Mouse (Mus musculus) heart, embryonic 14.5 days (tissue): Measurements from ENCODE around the gene Wdr54. TPM values are rescaled to one million over a fixed set of nuclear protein-coding genes. Genes with fewer than 3 reads are reported as not detected.

Experiments
- ATAC-seq: fragments of 200-750 bp; cut with Nextera tagmentation; 2 replicates; pipeline ENCODE4 v1.8.0; 2017; ENCODE audit warnings: low read depth, moderate TSS enrichment; ENCODE audit not compliant: insufficient number of reproducible peaks, insufficient read depth, low FRiP score
- H3K27ac ChIP-seq, 2 experiments: fragments of 200-500 bp in 1 of 2; fragments of 300-500 bp in 1 of 2; sonication (generic) in 1 of 2; replicated peaks in 1 of 2; 2 replicates each; pipeline ENCODE4 v1.5.1; 2012 to 2014; ENCODE audit warnings: low read depth in 2 of 2, low read length in 2 of 2, control low read depth in 1 of 2, mild to moderate bottlenecking in 1 of 2, mixed read lengths in 1 of 2; ENCODE audit not compliant: control insufficient read depth in 1 of 2, insufficient read depth in 1 of 2
- H3K27me3 ChIP-seq: fragments of 300-500 bp; sonication (generic); 2 replicates; pipeline ENCODE4 v1.6.1; 2014; ENCODE audit warnings: mild to moderate bottlenecking, low read length, control low read depth; ENCODE audit not compliant: control insufficient read depth, insufficient read depth
- H3K36me3 ChIP-seq: fragments of 300-500 bp; sonication (generic); 2 replicates; pipeline ENCODE4 v1.6.1; 2014; ENCODE audit warnings: mild to moderate bottlenecking, control low read depth, low read length, mixed read lengths; ENCODE audit not compliant: control insufficient read depth, insufficient read depth
- H3K4me1 ChIP-seq, 2 experiments: fragments of 200-500 bp in 1 of 2; fragments of 300-500 bp in 1 of 2; sonication (generic) in 1 of 2; 2 replicates each; pipeline ENCODE4 v1.6.1; 2012 to 2014; ENCODE audit warnings: low read length in 2 of 2, control low read depth in 1 of 2, mixed read lengths in 1 of 2; ENCODE audit not compliant: control insufficient read depth in 2 of 2, insufficient read depth in 2 of 2
- H3K4me2 ChIP-seq: fragments of 300-500 bp; sonication (generic); 2 replicates; pipeline ENCODE4 v1.6.1; 2014; ENCODE audit warnings: mild to moderate bottlenecking, low read length
- H3K4me3 ChIP-seq, 2 experiments: fragments of 200-500 bp in 1 of 2; fragments of 300-500 bp in 1 of 2; sonication (generic) in 1 of 2; 2 replicates each; pipeline ENCODE4 v1.5.1; 2012 to 2014; ENCODE audit warnings: low read length in 2 of 2, mild to moderate bottlenecking in 2 of 2, control low read depth in 1 of 2, low read depth in 1 of 2, moderate library complexity in 1 of 2; ENCODE audit not compliant: control insufficient read depth in 1 of 2, insufficient read depth in 1 of 2
- H3K9ac ChIP-seq: fragments of 300-500 bp; sonication (generic); 2 replicates; pipeline ENCODE4 v1.6.1; 2014; ENCODE audit warnings: mild to moderate bottlenecking, low read length
- H3K9me3 ChIP-seq: fragments of 300-500 bp; sonication (generic); 2 replicates; pipeline ENCODE4 v1.6.1; 2016; ENCODE audit warnings: low read length, control low read depth; ENCODE audit not compliant: control insufficient read depth
- WGBS: fragments of 180-500 bp; shearing (Covaris S2); extraction: QIAGEN DNeasy Blood & Tissue Kit; methylation state at CpG from one replicate; pipeline ENCODE4 v1.1.7; 2014; 5-methylcytosine and 5-hydroxymethylcytosine counted together
- polyA plus RNA-seq: library from polyadenylated mRNA; unstranded; fragments of >200 nt; fragmentation: Nextera tagmentation; extraction: Ambion mirVana; gene quantifications from 2 replicates; pipeline ENCODE4 v1.2.1, GENCODE M21; 2014

The Wdr54 gene
- polyA plus RNA-seq, 1 experiment from 2014 or later, result 6.0 TPM

DNA sequence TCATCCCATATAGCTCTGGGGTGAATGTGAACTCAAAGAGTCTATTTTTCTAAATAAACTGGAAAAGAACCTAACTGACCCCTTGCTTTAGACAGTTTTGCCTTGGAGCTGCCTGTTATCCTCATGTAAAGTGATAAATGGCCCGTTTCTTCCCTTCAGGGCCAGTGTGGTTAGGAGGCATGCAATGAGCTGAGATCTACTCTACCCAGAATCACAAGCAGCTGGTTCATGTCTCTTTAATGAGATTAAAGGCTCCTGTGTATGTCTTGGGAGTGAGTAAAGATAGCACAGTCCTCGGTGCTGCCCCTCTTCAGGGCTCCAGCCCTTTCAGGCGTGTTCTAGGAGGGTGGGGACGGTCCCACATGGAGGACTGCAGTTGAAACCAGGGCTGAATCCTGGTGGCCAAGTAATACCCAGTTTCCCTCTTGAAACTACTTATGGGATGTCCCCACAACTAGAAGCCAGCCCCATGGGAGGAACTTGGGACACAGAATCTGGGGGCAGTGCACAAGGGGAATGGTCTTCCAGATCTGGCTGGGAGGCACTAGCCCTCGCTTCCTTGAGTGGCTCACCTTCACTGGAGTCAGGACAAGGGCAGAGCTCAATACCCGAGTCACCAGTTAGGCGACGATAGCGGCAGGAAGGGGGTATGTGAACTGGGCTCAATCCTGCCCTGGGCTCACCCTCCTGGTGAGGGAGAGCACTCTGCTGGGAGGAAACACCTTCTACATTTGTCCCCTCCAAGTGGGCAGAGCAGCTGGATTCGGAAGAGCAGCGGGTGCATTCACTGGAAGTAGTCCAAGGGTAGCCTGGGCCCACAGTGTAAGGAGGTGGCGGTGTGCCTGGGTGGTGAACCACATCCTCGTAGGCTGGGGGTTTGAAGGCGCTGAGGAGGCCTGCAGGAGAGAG is 37.1 kb downstream of the Wdr54 start:
- H3K9ac ChIP-seq, result no peak overlapping the region
- H3K4me1 ChIP-seq, result peaks cover 15 to 38% of the 10 kb centered on the region in 2 experiments
- 72% methylated on average over 14 of the region's 14 CpGs for WGBS
- peaks cover 38% of the 10 kb centered on the region for H3K36me3 ChIP-seq
- no peak for ATAC-seq
- H3K4me3 ChIP-seq, result no peak overlapping the region
- no peak overlapping the region for H3K27ac ChIP-seq
- H3K27me3 ChIP-seq, result no peaks in the 10 kb centered on the region
- H3K9me3 ChIP-seq, result no peaks in the 10 kb centered on the region
- H3K4me2 ChIP-seq, result no peak overlapping the region

- Histone ChIP-seq H3K27ac (no peak overlapping the region), H3K27me3 (no peaks in the 10 kb centered on the region), H3K4me2 (no peak overlapping the region), H3K4me1 (peaks cover 15 to 35% of the 10 kb centered on the region in 2 experiments), H3K4me3 (no peak overlapping the region), H3K9ac (no peak overlapping the region), H3K36me3 (peaks cover 36% of the 10 kb centered on the region), H3K9me3 (no peaks in the 10 kb centered on the region)
- 82% methylated on average over 11 of the region's 11 CpGs for WGBS
- no peak for ATAC-seq
These were observed 37.8 kb downstream of the Wdr54 start for GRCm38 (mm10) chr6:83118369-83118768.

DNA sequence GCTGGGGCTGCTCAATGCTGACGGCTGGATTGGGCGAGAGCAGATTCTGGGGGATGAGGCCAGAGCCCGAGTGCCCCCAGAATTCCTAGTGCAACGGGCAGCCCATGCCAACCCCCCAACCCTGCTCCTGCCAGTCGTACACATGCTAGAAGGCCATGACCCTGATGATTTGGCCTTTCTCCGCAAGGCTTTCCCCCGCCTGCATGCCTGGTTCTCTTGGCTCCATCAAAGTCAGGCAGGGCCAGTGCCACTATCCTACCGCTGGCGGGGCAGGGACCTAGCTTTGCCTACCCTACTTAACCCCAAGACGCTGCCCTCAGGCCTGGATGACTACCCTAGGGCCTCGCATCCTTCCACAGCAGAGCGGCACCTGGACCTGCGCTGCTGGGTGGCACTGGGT is 38.6 kb downstream of the Wdr54 start:
- H3K4me1 ChIP-seq, result peaks cover 15 to 32% of the 10 kb centered on the region in 2 experiments
- no peak for ATAC-seq
- WGBS, result 93% methylated on average over 13 of the region's 13 CpGs
- H3K4me2 ChIP-seq, result no peak overlapping the region
- H3K9me3 ChIP-seq, result no peaks in the 10 kb centered on the region
- H3K27me3 ChIP-seq, result no peaks in the 10 kb centered on the region
- H3K4me3 ChIP-seq, result no peak overlapping the region
- H3K9ac ChIP-seq, result no peak overlapping the region
- no peak overlapping the region for H3K27ac ChIP-seq
- H3K36me3 ChIP-seq, result peaks cover 32% of the 10 kb centered on the region

DNA sequence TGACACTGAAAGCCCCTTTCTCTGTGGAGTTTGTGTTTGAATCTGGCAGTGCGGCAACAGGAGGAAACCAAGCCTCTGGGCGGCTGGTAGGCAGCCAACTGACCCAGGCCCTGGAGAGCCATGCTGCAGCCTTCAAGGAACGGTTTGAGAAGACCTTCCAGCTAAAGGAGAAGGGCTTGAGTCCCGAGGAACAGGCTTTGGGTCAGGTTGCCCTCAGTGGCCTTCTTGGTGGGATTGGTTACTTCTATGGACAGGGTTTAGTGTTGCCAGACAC is 39.1 kb downstream of the Wdr54 start:
- no peak for ATAC-seq
- H3K4me2 ChIP-seq, result no peak overlapping the region
- no peak overlapping the region for H3K9ac ChIP-seq
- H3K27ac ChIP-seq, result no peak overlapping the region
- 89% methylated on average over 4 of the region's 4 CpGs for WGBS
- H3K4me1 ChIP-seq, result peaks cover 12 to 29% of the 10 kb centered on the region in 2 experiments
- no peak overlapping the region for H3K4me3 ChIP-seq
- H3K9me3 ChIP-seq, result no peaks in the 10 kb centered on the region
- no peaks in the 10 kb centered on the region for H3K27me3 ChIP-seq
- peaks cover 33% of the 10 kb centered on the region for H3K36me3 ChIP-seq

- peak overlapping the region; percentile 84 for H3K9ac ChIP-seq
- H3K4me1 ChIP-seq, result peaks cover 12 to 32% of the 10 kb centered on the region in 2 experiments
- peak overlapping the region; percentile 85 for H3K4me2 ChIP-seq
- H3K9me3 ChIP-seq, result no peaks in the 10 kb centered on the region
- 70% methylated on average over 11 of the region's 11 CpGs for WGBS
- no peaks in the 10 kb centered on the region for H3K27me3 ChIP-seq
- no peak for ATAC-seq
- peaks cover 36% of the 10 kb centered on the region for H3K36me3 ChIP-seq
- peak overlapping the region; percentile 59 to 64 for H3K4me3 ChIP-seq
- no peak overlapping the region for H3K27ac ChIP-seq
These were observed 39.6 kb downstream of the Wdr54 start for GRCm38 (mm10) chr6:83116373-83117164.

GRCm38 (mm10) chr6:83115682-83116372 is 40.4 kb downstream of the Wdr54 start:
- H3K36me3 ChIP-seq, result peaks cover 43% of the 10 kb centered on the region
- no peaks in the 10 kb centered on the region for H3K27me3 ChIP-seq
- H3K27ac ChIP-seq, result peak overlapping the region in 1 of 2 experiments; percentile 70; a peak in 2 of 4 replicates
- WGBS, result 2% methylated on average over 47 of the region's 48 CpGs
- H3K9me3 ChIP-seq, result no peaks in the 10 kb centered on the region
- H3K4me3 ChIP-seq, result peak overlapping the region; percentile 59 to 64
- ATAC-seq, result peak; percentile 51; the same call in 1 of the 2 replicates
- peak overlapping the region; percentile 85 for H3K4me2 ChIP-seq
- peak overlapping the region; percentile 84 for H3K9ac ChIP-seq
- peaks cover 14 to 34% of the 10 kb centered on the region in 2 experiments for H3K4me1 ChIP-seq

DNA sequence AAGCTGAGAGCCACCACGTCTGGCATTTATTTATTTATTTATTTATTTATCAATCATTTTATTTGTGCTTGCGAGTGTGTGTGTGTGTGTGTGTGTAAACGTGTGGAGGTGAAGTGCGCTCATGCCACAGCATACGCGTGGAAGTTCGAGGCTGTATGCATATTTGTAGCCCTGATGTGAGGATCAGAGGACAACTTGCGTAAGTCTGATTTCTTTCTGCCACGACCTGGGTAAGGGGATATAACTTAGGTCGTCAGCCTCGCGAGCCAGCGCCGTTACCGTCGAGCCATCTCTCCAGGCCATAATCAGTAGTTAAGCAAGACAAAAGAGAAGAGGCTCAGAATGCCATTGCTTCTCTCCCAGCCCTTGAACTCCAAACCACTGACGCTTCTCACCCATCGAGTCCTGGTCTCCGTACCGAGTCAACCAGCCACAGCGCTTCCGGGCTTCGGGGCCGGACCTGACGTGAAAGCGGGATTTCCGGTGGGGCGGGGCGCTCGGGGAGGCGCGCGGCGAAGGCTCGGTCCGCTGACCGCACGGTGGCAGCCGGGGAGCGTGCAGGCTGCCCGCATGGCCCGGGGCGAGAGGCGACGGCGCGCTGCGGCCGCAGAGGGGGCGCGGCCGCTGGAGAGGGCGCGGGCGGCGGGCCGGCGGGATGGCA is 41.1 kb downstream of the Wdr54 start, which contains the start of gene Mogs:
Gene Mogs (plus strand): TSS at position 486 of the 661 bp plus-strand sequence.
- ATAC-seq, result peak; percentile 87
- Histone ChIP-seq H3K9ac (peak within 1 kb of the TSS; percentile 84), H3K27ac (peak within 1 kb of the TSS; percentile 53 to 70), H3K36me3 (peaks cover 49% of the 10 kb centered on the region), H3K4me2 (peak within 1 kb of the TSS; percentile 85), H3K9me3 (no peaks in the 10 kb centered on the region), H3K4me3 (peak within 1 kb of the TSS; percentile 59 to 64), H3K27me3 (no peaks in the 10 kb centered on the region), H3K4me1 (peaks cover 9 to 28% of the 10 kb centered on the region in 2 experiments)
- 1% methylated on average over 43 of the region's 58 CpGs for WGBS
